Mouse (Mus musculus) thymus, adult 2 months (tissue): ENCODE data around the gene Larp4.

Source experiments
- CTCF ChIP-seq: fragments of 200-500 bp; IDR thresholded peaks from 2 replicates; pipeline ENCODE4 v1.5.1; 2012; ENCODE audit warnings: mild to moderate bottlenecking, control low read depth, low read length, moderate library complexity, borderline replicate concordance; ENCODE audit not compliant: control insufficient read depth, poor library complexity, insufficient read depth; ENCODE audit errors: extremely low read depth
- POLR2A ChIP-seq: fragments of 200-500 bp; IDR thresholded peaks from 2 replicates; pipeline ENCODE4 v1.6.1; 2012; ENCODE audit warnings: mild to moderate bottlenecking, low read length, control low read depth, moderate library complexity; ENCODE audit not compliant: control insufficient read depth, poor library complexity, insufficient read depth; ENCODE audit errors: extremely low read depth

DNA sequence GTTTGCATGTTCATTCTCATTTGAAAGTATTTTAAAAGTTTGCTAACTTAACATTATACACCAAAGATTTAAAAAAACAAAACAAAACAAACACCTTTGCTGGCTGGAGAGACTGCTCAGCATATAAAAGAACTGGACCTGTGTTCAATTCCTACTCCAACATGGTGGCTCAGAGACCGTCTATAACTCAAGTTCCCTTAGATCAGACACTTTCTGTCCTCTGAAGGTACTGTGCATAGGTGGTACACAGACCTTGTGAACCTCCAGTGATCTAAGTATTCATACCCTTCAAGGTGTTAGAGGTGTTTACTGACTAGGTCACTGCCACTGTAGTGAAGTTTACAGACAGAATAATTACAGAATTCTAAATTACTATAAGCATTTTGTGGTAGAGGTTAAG lies 9.4 kb downstream of the Larp4 start:
- no peak for TF ChIP-seq CTCF
- no peak for TF ChIP-seq POLR2A
